Mouse (Mus musculus): ENCODE measurements at regions not wholly inside any gene's neighbourhood (a gene's known extent, or its start where the extent isn't known, plus 50 kb on each side); places are given as distances from the start of the nearest gene placed in this dataset.

- Histone ChIP-seq H3K36me3 (replicated peaks) (no peaks in the 10 kb centered on the region), H3K27me3 (no peaks in the 10 kb centered on the region), H3K9me3 (no peaks in the 10 kb centered on the region), H3K27ac (no peak overlapping the region), H3K9ac (no peak overlapping the region), H3K4me2 (no peak overlapping the region), H3K4me1 (no peaks in the 10 kb centered on the region), H3K4me3 (replicated peaks) (no peak overlapping the region)
- 75% methylated on average over 2 of the region's 2 CpGs for WGBS
- no peak for ATAC-seq (ENCODE audit: low FRiP score)
Observed at GRCm38 (mm10) chr16:47938000-47938399, 345.5 kb upstream of the Dppa4 start.

All from forebrain, embryonic 12.5 days (tissue).